Mouse (Mus musculus): ENCODE data around the gene Trak2.
"Not testable (repeated sequence)": the region's sequence is repeated elsewhere in the genome, so short reads cannot be mapped to it uniquely, and the experiment has no call there.

Trak2 gene

DNA sequence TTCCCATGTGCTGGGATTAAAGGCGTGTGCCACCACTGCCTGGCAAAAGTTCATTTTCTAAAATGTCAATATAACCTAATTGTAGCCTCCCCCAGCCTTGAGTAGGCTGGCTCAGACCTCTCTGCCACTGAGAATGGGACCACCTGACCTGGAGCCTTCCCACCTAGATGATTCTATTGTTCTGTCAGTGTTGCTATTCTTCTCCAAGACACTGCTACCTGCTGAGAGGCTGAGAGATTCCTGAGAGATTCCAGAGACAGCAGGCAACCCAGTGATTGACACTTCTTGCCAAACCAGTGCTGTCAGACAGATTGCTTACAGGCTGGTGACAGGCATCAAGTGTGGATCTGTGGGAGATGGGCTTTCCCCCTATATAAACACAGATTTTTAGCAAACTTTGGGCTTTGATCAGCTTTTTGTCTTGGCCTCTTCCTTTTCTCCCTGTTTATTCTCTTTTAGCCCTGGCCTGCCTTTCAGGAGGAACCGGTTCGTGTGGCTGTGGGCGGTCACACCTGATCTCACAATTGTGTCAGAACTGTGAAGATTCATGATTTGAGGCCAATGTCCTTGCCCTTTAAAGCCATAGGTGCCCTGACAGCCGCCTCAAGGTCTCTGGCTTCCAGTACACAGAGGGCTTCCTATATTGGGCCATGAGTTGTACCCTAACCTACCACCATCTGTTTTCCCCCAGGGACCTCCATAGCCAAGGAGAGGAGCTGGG is 83.2 kb downstream of the Trak2 start:
- peak; percentile 64 to 71 for DNase-seq (ENCODE audit: low spot score in 2 of 2)

DNA sequence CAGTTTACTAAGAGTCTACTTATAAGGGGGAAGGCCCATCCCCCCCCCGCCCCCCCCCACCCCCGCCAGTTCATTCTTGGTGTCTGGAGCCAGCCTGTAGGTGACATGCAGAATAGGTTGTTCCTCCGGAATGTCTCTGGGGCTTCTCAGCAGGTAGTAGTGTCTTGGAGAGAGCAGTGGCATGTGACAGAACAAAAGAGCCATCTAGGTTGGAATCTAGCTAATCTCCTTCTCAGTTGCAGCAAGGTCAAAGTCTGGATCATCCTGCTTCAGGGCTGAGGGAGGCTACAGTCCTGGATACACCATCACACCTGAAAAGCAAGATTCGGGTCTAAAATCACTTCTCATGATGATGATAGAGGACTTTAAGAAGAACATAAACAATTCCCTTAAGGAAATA is 87.6 kb downstream of the Trak2 start:
- no peak for DNase-seq (ENCODE audit: low spot score in 2 of 2)

DNA sequence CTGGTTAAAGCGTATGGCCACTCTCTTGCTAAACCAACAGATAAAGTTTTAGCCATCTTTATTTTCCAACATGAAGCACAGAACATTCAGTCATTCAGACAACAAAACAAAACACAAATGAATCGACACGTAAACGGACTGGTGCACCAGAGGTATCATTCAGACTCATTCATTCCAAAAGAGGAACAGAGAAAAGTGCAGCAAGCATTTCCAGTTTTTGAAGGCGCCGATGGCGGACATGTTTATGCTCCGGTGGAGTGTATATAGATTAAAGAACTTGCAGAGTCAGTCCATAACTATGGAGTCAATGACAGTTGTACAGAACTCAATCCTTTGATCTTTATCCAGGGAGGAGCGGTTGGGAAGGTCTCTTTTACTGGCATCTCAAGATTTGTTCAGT is 90.0 kb downstream of the Trak2 start:
- not testable (repeated sequence) for DNase-seq (ENCODE audit: low spot score in 2 of 2)

DNA sequence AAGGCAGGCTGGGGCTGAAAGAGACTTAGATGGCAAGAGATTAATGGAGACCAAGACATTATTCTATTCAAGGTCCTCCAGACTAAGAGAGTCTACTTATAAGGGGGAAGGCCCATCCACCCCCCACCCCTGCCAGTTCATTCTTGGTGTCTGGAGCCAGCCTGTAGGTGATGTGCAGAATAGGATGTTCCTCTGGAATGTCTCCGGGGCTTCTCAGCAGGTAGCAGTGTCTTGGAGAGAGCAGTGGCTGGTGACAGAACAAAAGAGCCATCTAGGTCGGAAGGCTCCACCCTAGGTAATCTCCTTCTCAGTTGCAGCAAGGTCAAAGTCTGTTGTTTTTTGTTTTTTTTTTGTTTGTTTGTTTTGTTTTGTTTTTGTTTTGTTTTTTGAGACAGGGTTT is 93.9 kb downstream of the Trak2 start:
- not testable (repeated sequence) for DNase-seq (ENCODE audit: low spot score in 2 of 2)

DNA sequence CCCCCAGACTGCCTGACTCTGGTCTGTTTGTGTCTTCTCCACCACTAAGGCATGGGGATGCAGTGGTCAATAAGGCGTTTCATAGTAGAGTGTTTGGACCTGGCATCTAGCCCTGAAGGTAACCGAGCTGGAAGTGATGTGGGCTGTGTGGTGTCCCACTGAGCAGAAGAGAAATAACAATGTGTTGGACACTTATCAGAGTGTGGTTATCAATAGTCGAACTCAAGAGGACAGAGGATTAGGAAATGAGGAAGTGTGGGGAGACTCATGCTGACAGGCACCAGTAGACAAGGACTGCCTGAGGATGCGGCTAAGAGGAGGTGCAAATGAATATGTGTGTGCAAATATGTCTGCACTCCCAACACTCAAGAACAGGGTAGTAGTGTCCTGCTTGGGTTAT is 96.7 kb downstream of the Trak2 start:
- not testable (repeated sequence) for DNase-seq (ENCODE audit: low spot score in 2 of 2)

DNA sequence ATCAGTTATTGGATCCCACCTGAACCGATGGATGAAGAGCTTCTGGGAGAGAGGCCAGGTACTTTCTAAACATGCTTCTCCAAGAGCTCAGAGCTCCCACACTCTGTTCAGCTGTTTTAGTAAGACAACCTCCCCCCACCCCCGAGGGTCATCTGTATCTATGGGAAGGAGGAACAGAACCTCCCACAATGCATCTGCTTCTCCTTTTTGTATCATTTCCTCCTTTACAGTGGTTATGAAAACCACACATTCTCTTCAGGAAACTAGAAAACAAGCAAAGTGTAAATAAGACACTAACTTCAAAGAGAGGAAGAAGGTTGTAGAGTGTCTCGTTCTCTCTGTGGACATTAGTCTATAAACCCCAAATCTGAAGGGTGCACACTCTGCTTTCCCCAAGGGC is 112.6 kb downstream of the Trak2 start:
- DNase-seq (ENCODE audit: low spot score in 2 of 2) = not testable (repeated sequence)

DNA sequence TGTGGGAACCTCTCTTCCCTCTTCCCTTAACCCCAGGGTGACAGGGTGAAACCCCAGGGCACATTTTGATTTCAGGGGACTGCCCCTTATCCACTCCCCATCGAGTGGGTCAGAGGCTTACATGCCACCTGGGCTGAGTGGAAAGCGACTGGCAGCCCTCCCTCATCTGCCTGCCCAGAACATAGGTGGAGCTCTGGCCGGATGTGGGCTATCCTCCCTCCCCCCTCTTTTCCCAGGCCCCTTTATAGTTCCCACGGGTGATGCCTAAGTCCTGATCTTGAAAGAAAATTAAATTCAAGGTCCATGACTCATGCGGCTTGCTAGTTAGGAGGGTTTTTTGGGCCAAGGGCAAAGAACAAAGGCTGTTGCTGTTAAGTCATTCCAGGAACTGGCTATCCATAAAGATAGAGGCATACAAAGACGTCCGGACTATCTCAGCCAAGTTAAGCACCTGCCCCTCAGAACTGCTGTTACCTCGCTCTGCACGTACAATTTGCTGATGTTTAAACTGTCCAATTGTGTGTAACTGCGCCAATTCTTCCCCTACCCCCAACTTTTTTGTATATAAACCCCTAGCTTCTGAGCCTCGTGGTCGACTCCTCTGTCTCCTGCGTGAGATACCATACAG is 113.4 kb downstream of the Trak2 start:
- not testable (repeated sequence) for DNase-seq (ENCODE audit: low spot score in 2 of 2)

DNA sequence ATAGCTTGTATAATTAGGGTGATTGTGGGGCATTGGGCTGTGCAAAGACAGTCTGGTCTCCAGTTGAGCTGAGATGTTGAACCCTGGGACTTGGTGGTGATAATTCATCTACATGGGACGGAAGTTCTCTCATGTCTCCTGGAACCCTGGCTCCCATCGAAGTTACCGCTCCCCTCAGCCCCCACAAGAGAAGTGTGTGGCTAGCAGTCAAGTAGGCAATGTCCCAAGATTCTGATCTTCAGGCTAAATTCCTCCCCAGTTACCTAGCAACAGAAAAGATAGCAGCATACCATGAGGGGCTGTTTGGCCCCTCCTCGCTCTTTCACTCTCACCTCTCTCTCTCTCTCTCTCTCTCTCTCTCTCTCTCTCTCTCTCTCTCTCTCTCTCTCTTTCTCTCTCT is 114.1 kb downstream of the Trak2 start:
- not testable (repeated sequence) for DNase-seq (ENCODE audit: low spot score in 2 of 2)

DNA sequence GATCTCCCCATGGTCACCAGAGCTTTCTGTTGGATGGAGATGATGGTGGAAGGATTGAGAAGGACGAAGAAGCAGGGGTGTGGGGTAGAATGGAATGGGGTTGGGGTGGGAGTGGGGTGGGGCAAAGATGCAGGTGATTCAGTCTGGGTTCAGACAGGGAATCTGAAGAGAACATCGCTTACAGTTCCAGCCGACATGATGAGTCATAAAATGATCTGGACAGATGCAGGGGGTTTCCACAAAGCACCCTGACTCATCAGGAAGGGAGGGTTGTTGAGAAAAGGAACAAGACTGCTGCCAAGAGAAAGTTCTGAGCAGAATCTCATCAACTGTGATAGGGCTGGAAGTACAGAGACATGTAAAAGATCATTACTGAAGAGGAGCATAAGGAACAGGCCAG is 116.4 kb downstream of the Trak2 start:
- not testable (repeated sequence) for DNase-seq (ENCODE audit: low spot score in 2 of 2)
